Mouse (Mus musculus) lung, adult 10 weeks (tissue): ENCODE measurements around the gene Col2a1. TPM values are rescaled to one million over a fixed set of nuclear protein-coding genes. Genes with fewer than 3 reads are reported as not detected.

Experiments used
- polyA plus RNA-seq: library from polyadenylated mRNA; stranded (reverse); fragments of 350-450 nt; fragmentation: Illumina TruSeq; extraction: RNeasy Lipid Tissue Mini Kit (QIAGEN cat#74804); gene quantifications from one replicate; pipeline ENCODE4 v1.2.3, GENCODE M21; 2014; ENCODE audit warnings: low read depth, low replicate concordance; ENCODE audit not compliant: insufficient read depth

Col2a1 gene
- polyA plus RNA-seq: 0.04 TPM

GRCm38 (mm10) chr15:98003822-98004739, at the start of gene Col2a1:
TSS of gene Col2a1 (minus strand) at chr15:98004695.

DNA sequence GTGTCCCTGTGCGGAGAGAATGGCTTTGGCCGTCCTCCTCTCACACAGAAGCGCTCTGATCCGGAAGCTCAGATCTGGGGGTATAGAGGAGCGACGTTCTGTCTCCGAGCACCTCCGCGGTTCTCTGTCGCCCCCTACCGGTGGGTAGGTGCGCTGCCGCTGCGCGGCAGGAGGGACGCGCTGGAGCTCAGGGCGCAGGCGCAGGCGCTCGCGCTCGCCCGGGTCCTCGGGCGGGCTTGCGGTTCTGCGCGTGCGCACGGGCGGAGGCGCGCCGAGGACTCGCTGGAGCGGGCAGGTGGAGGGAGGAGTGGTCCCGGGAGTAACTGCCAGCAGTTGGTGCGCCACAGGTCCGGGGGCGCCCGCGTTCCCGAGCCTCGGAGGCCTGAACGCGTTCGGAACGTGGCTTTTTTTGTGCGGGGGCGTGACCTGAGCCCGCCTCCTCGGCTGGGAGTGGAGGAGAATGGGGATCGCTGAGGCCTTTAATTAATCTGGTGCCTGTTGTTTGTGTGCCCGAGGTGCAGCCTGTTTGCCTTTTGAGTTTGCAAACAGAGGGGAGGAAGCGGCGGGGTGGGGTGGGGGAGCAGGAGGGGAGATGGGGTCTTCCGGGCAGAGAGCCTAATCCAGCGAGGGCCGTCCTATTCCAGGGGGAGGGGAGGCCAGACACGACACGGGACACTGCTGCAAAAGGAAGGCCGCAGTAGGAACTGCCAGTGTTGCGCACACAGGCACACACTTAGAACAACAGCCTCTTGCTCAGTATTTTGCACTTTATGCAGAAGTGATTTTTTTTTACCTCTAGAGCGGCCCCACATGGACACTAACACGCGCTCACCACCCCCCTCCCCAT, 40.3 kb downstream of the Col2a1 start, which contains the start of gene Tmem106c:
TSS of gene Tmem106c (plus strand) at position 212 of the 847 bp plus-strand sequence.

Other genes starting within 250 kb of the Col2a1 start
- 26.6 TPM for gene Rapgef3, start 236.7 kb downstream of the Col2a1 start, polyA plus RNA-seq
- 92.1 TPM for gene Slc48a1, start 226.2 kb downstream of the Col2a1 start, polyA plus RNA-seq
- gene Hdac7, start 160.2 kb downstream of the Col2a1 start, polyA plus RNA-seq: 79.5 TPM
- gene Vdr, start 94.1 kb downstream of the Col2a1 start, polyA plus RNA-seq: 1.4 TPM
- gene Tmem106c, start 40.5 kb downstream of the Col2a1 start, polyA plus RNA-seq: 22.5 TPM
- 14.2 TPM for gene Pfkm, start 87.9 kb upstream of the Col2a1 start, polyA plus RNA-seq
- gene Senp1, start 89.0 kb upstream of the Col2a1 start, polyA plus RNA-seq: 8.0 TPM
- gene Asb8, start 160.9 kb upstream of the Col2a1 start, polyA plus RNA-seq: 16.7 TPM
- gene Ccdc184, start 162.5 kb upstream of the Col2a1 start, polyA plus RNA-seq: 2.8 TPM
- gene Olfr288, start 190.8 kb upstream of the Col2a1 start, polyA plus RNA-seq: not detected
- gene Gm44579, start 216.3 kb upstream of the Col2a1 start, polyA plus RNA-seq: not detected
- gene Olfr287, start 216.4 kb upstream of the Col2a1 start, polyA plus RNA-seq: not detected
- gene Olfr286, start 229.8 kb upstream of the Col2a1 start, polyA plus RNA-seq: not detected